16 mouse cellular contexts compared by ENCODE assay signal in the genomic region with DNA sequence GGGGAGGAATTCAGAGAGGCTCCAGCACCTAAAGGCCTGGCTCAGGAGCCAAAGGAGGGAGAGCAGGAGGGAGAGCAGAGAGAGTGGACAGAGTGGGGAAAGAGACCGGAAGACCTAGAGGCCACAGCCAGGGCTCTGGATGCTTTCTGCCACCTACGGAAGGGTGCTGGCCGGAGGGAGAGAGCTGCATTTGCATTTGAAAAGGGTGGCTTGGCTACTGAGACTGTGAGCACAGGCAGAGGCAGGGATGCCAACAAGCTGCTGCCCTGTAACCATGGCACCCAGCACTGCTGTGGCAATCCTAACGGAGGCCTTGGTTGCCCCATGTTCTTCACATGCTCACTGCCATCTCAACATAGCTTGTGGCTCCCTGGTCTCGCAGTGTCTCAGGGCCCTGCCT.
DNase-seq lines count a peak whose midpoint lies in the region; ATAC-seq and TF ChIP-seq lines count a peak whose summit lies in the region.
"Had no signal": no experiment of that assay in that cellular context is flagged by ENCODE, and none has a peak within 500 bp of the region (broad histone marks: within the 10 kb centered on the region; RNA-seq: fewer than 3 reads in every experiment).

No protein-coding gene starts in this region.

- peak overlapping the region; percentile 48; the same call in 1 of the 2 replicates for H3K27ac ChIP-seq in left cerebral cortex, adult 2 months
- peak overlapping the region; percentile 27; the same call in 1 of the 2 replicates for H3K27ac ChIP-seq in cortical plate, adult 2 months (ENCODE audit: insufficient read depth, low read length)
- H3K27ac ChIP-seq in hindbrain, embryonic 11.5 days (ENCODE audit: low read depth, low read length): no peak overlapping the region
- H3K27ac ChIP-seq in midbrain, postnatal 0 days (ENCODE audit: low read depth, low read length): no peak overlapping the region
- no peak overlapping the region for H3K27ac ChIP-seq in stomach, postnatal 0 days (replicated peaks)
- H3K27ac ChIP-seq: embryonic facial prominence, embryonic 12.5 days had no signal

- no peak overlapping the region for H3K4me2 ChIP-seq in hindbrain, embryonic 11.5 days (replicated peaks; ENCODE audit: low read depth, low read length)
- H3K4me2 ChIP-seq in midbrain, postnatal 0 days (ENCODE audit: low read depth, low read length, poor library complexity, severe bottlenecking): no peak overlapping the region
- no peak overlapping the region for H3K4me2 ChIP-seq in stomach, postnatal 0 days (replicated peaks; ENCODE audit: low read depth)
- H3K4me2 ChIP-seq: embryonic facial prominence, embryonic 12.5 days had no signal

- ATAC-seq in hindbrain, embryonic 11.5 days (ENCODE audit: low FRiP score): peak; percentile 79
- no peak for ATAC-seq in midbrain, postnatal 0 days (ENCODE audit: low FRiP score)
- ATAC-seq in stomach, postnatal 0 days (ENCODE audit: low FRiP score, low TSS enrichment): no peak
- ATAC-seq: liver, postnatal 0 days had no signal

- TF ChIP-seq POLR2A in cortical plate, adult 2 months (IDR thresholded peaks at IDR 0.05; ENCODE audit: extremely low read depth, insufficient read depth, low read length): no peak

- no peaks in the 10 kb centered on the region for H3K27me3 ChIP-seq in hindbrain, embryonic 11.5 days (ENCODE audit: control insufficient read depth, insufficient read depth, low read length)
- H3K27me3 ChIP-seq in midbrain, postnatal 0 days (ENCODE audit: insufficient read depth, low read length): no peaks in the 10 kb centered on the region
- no peaks in the 10 kb centered on the region for H3K27me3 ChIP-seq in stomach, postnatal 0 days (ENCODE audit: control insufficient read depth, insufficient read depth, low read length)
- H3K27me3 ChIP-seq: CH12.LX; embryonic facial prominence, embryonic 12.5 days had no signal

- 22% methylated on average over 5 of the region's 5 CpGs for WGBS in hindbrain, embryonic 11.5 days
- 8% methylated on average over 5 of the region's 5 CpGs for WGBS in midbrain, postnatal 0 days
- 82% methylated on average over 3 of the region's 5 CpGs for WGBS in stomach, postnatal 0 days

- H3K36me3 ChIP-seq in hindbrain, embryonic 11.5 days (ENCODE audit: control insufficient read depth, insufficient read depth, low read length): no peaks in the 10 kb centered on the region
- H3K36me3 ChIP-seq in midbrain, postnatal 0 days (ENCODE audit: insufficient read depth, low read length): no peaks in the 10 kb centered on the region
- no peaks in the 10 kb centered on the region for H3K36me3 ChIP-seq in stomach, postnatal 0 days (ENCODE audit: control insufficient read depth, insufficient read depth, low read length)
- H3K36me3 ChIP-seq: embryonic facial prominence, embryonic 12.5 days had no signal

- H3K9ac ChIP-seq in hindbrain, embryonic 11.5 days (ENCODE audit: low read depth, low read length): no peak overlapping the region
- H3K9ac ChIP-seq in midbrain, postnatal 0 days (replicated peaks; ENCODE audit: low read length, poor library complexity, severe bottlenecking): no peak overlapping the region
- no peak overlapping the region for H3K9ac ChIP-seq in stomach, postnatal 0 days (ENCODE audit: low read length)
- H3K9ac ChIP-seq: embryonic facial prominence, embryonic 12.5 days; liver, postnatal 0 days had no signal

- no peak for TF ChIP-seq CTCF in left cerebral cortex, adult 2 months (IDR thresholded peaks at IDR 0.05)
- TF ChIP-seq CTCF in cortical plate, adult 2 months (IDR thresholded peaks at IDR 0.05; ENCODE audit: extremely low read depth, insufficient read depth, low read length): no peak
- TF ChIP-seq CTCF in midbrain, postnatal 0 days (IDR thresholded peaks at IDR 0.05): no peak
- no peak for TF ChIP-seq CTCF in stomach, postnatal 0 days (IDR thresholded peaks at IDR 0.05; ENCODE audit: low read depth)

- H3K4me1 ChIP-seq in cortical plate, adult 2 months (ENCODE audit: control insufficient read depth, insufficient read depth, low read length): peaks cover 4% of the 10 kb centered on the region; the same call in 1 of the 2 replicates
- H3K4me1 ChIP-seq in hindbrain, embryonic 11.5 days (replicated peaks; ENCODE audit: control insufficient read depth, insufficient read depth, low read length): no peaks in the 10 kb centered on the region; the same call in 1 of the 2 replicates
- no peaks in the 10 kb centered on the region for H3K4me1 ChIP-seq in midbrain, postnatal 0 days (ENCODE audit: insufficient read depth, low read length)
- no peaks in the 10 kb centered on the region for H3K4me1 ChIP-seq in stomach, postnatal 0 days (replicated peaks; ENCODE audit: control insufficient read depth, insufficient read depth)
- H3K4me1 ChIP-seq: embryonic facial prominence, embryonic 12.5 days had no signal

- intact Hi-C loops in left cerebral cortex, adult 2 months (cut with DNase I): no loop called here
- intact Hi-C loops in left cerebral cortex, postnatal 36 days (cut with DNase I): no loop called here

- no peaks in the 10 kb centered on the region for H3K9me3 ChIP-seq in hindbrain, embryonic 11.5 days (ENCODE audit: control insufficient read depth, low read length)
- no peaks in the 10 kb centered on the region for H3K9me3 ChIP-seq in midbrain, postnatal 0 days (ENCODE audit: low read length)
- H3K9me3 ChIP-seq in stomach, postnatal 0 days (ENCODE audit: control insufficient read depth, low read length): no peaks in the 10 kb centered on the region
- H3K9me3 ChIP-seq: embryonic facial prominence, embryonic 12.5 days had no signal

- no peak for TF ChIP-seq EP300 in stomach, postnatal 0 days (optimal IDR thresholded peaks at IDR 0.05)

- DNase-seq in left cerebral cortex, adult 2 months (ENCODE audit: extremely low spot score in 1 of 2, low spot score in 2 of 2): peak in 1 of 2 experiments; percentile 18
- no peak for DNase-seq in left cerebral cortex, postnatal 36 days (ENCODE audit: low spot score in 2 of 2)
- DNase-seq in hindbrain, embryonic 11.5 days (ENCODE audit: low spot score): peak; percentile 69
- DNase-seq in midbrain, postnatal 0 days (ENCODE audit: low spot score): peak; percentile 61
- DNase-seq in kidney, postnatal 4 days: no peak
- no peak for DNase-seq in stomach, postnatal 0 days (ENCODE audit: low spot score)
- DNase-seq in adrenal gland, adult (ENCODE audit: inconsistent age in 2 of 2, low spot score in 1 of 2): no peak
- DNase-seq: adrenal gland, postnatal 36 days; gastrocnemius, postnatal 14 days; heart, postnatal 4 days; liver, postnatal 0 days; thymus, postnatal 4 days had no signal

- no peak overlapping the region for H3K4me3 ChIP-seq in left cerebral cortex, adult 2 months
- H3K4me3 ChIP-seq in cortical plate, adult 2 months (ENCODE audit: insufficient read depth, low read length): no peak overlapping the region
- no peak overlapping the region for H3K4me3 ChIP-seq in hindbrain, embryonic 11.5 days (ENCODE audit: low read depth, low read length)
- H3K4me3 ChIP-seq in midbrain, postnatal 0 days (ENCODE audit: low read depth, low read length): no peak overlapping the region
- no peak overlapping the region for H3K4me3 ChIP-seq in stomach, postnatal 0 days (ENCODE audit: low read depth, low read length)
- H3K4me3 ChIP-seq: embryonic facial prominence, embryonic 12.5 days; myocyte had no signal

Comparison
In these comparisons a context has a peak if more than half of its experiments do, and no peak if none do; other contexts are left out.
1. DNase-seq: peak in hindbrain, embryonic 11.5 days (single experiment) and midbrain, postnatal 0 days (single experiment); none in left cerebral cortex, postnatal 36 days (0 of 2), kidney, postnatal 4 days (0 of 2), stomach, postnatal 0 days (single experiment) and adrenal gland, adult (0 of 2).
2. H3K27ac ChIP-seq: peak in left cerebral cortex, adult 2 months (single experiment) and cortical plate, adult 2 months (single experiment); none in hindbrain, embryonic 11.5 days (single experiment), midbrain, postnatal 0 days (single experiment) and stomach, postnatal 0 days (single experiment).